ENCODE assay signal across 1 mouse cellular context in the genomic region with DNA sequence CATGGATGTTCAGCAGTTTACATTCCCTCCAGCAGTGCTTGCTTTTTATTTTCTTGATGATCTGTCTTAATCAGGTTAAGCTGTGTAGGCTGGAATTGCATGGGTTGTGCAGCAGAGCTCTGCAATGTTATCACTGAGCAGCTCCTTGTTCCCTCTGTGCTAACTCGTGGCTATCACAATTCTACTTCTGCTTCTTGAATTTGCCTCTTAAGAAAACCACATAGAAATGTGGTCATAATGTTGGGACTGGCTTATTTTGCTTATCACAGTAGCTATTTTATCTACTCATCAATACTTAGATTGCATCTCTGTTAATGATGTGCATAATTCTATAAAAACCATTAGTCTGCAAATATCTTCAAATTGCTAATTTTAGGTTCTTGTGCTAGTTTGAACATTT.
TF ChIP-seq lines count a peak whose summit lies in the region.

No protein-coding gene starts in this region.

TF ChIP-seq in MEL, 35 proteins besides CTCF, POLR2A, EP300 and RAD21 (continued from another document):
- TF ChIP-seq MAFK (IDR thresholded peaks at IDR 0.05; ENCODE audit: borderline replicate concordance, low read depth, low read length) (peak; percentile 66; the same call in 1 of the 2 replicates), USF2 (IDR thresholded peaks at IDR 0.05; ENCODE audit: borderline replicate concordance in 1 of 2, insufficient read depth in 1 of 2, low read depth in 1 of 2, low read length in 2 of 2) (no peak), USF1 (IDR thresholded peaks at IDR 0.05; ENCODE audit: low read depth, low read length) (no peak), HCFC1 (IDR thresholded peaks at IDR 0.05; ENCODE audit: low read depth, low read length) (peak; percentile 41; the same call in 1 of the 2 replicates), MEF2A (IDR thresholded peaks at IDR 0.05; ENCODE audit: extremely low read depth, insufficient replicate concordance, low read depth, low read length, poor library complexity, severe bottlenecking) (peak; percentile 25; the same call in 1 of the 2 replicates), GATA1 (IDR thresholded peaks at IDR 0.05; ENCODE audit: low read depth, low read length) (peak; percentile 96), GABPA (IDR thresholded peaks at IDR 0.05; ENCODE audit: low read depth, low read length) (no peak), TAL1 (IDR thresholded peaks at IDR 0.05; ENCODE audit: low read length) (peak; percentile 85), POLR2AphosphoS2 (IDR thresholded peaks at IDR 0.05; ENCODE audit: low read length) (no peak), CHD1 (IDR thresholded peaks at IDR 0.05; ENCODE audit: low read depth, low read length) (no peak), JUND (IDR thresholded peaks at IDR 0.05; ENCODE audit: low read depth, low read length) (no peak)
